Mouse (Mus musculus): Measurements from ENCODE around the gene Shmt2.

- TF ChIP-seq EP300 (IDR thresholded peaks at IDR 0.05; ENCODE audit: low read depth), result no peak
- TF ChIP-seq CTCF (IDR thresholded peaks at IDR 0.05; ENCODE audit: low read depth), result no peak
These were observed 3.1 kb downstream of the Shmt2 start for GRCm38 (mm10) chr10:127519041-127519701.
